Mouse (Mus musculus) kidney, postnatal 0 days (tissue): ENCODE results near the gene Cbx3. TPM values are rescaled to one million over a fixed set of nuclear protein-coding genes. Genes with fewer than 3 reads are reported as not detected.

ENCODE experiments used
- ATAC-seq: fragments of 200-750 bp; cut with Nextera tagmentation; replicated peaks from 2 replicates; pipeline ENCODE4 v1.8.0; 2017; ENCODE audit warnings: low read depth, moderate number of reproducible peaks, moderate TSS enrichment, moderate library complexity; ENCODE audit not compliant: low FRiP score
- DNase-seq: peaks from one replicate; pipeline ENCODE4 v3.0.0-alpha.2; 2016; ENCODE audit warnings: low spot score
- H3K27ac ChIP-seq: fragments of 300-500 bp; sonication (generic); 2 replicates; pipeline ENCODE4 v1.5.1; 2014; ENCODE audit warnings: mild to moderate bottlenecking
- H3K27me3 ChIP-seq: fragments of 300-500 bp; sonication (generic); 2 replicates; pipeline ENCODE4 v1.6.1; 2014; ENCODE audit warnings: low read length, mixed read lengths; ENCODE audit not compliant: insufficient read depth
- H3K36me3 ChIP-seq: fragments of 300-500 bp; sonication (generic); 2 replicates; pipeline ENCODE4 v1.6.1; 2014; ENCODE audit warnings: low read length, mixed read lengths; ENCODE audit not compliant: insufficient read depth
- H3K4me1 ChIP-seq: fragments of 300-500 bp; sonication (generic); replicated peaks from 2 replicates; pipeline ENCODE4 v1.6.1; 2014; ENCODE audit warnings: antibody characterized with exemption, low read length, mixed read lengths; ENCODE audit not compliant: insufficient read depth
- H3K4me2 ChIP-seq: fragments of 300-500 bp; sonication (generic); 2 replicates; pipeline ENCODE4 v1.6.1; 2014; ENCODE audit warnings: mild to moderate bottlenecking, low read length, moderate library complexity, mixed read lengths
- H3K4me3 ChIP-seq: fragments of 300-500 bp; sonication (generic); replicated peaks from 2 replicates; pipeline ENCODE4 v1.5.1; 2014; ENCODE audit warnings: low read depth, low read length
- H3K9ac ChIP-seq: fragments of 300-500 bp; sonication (generic); 2 replicates; pipeline ENCODE4 v1.6.1; 2014; ENCODE audit warnings: low read depth, low read length
- H3K9me3 ChIP-seq: fragments of 300-500 bp; sonication (generic); replicated peaks from 2 replicates; pipeline ENCODE4 v1.6.1; 2016; ENCODE audit warnings: low read length, inconsistent platforms, mixed read lengths
- CTCF ChIP-seq: IDR thresholded peaks from 2 replicates; pipeline ENCODE4 v1.5.1; 2016; ENCODE audit warnings: antibody characterized with exemption, low read depth, mild to moderate bottlenecking, moderate library complexity
- WGBS: fragments of 180-500 bp; shearing (Covaris S2); extraction: QIAGEN DNeasy Blood & Tissue Kit; methylation state at CpG from one replicate; pipeline ENCODE4 v1.1.7; 2014; 5-methylcytosine and 5-hydroxymethylcytosine counted together
- polyA plus RNA-seq: library from polyadenylated mRNA; unstranded; fragments of >200 nt; fragmentation: Nextera tagmentation; extraction: Ambion mirVana; gene quantifications from 2 replicates; pipeline ENCODE4 v1.2.1, GENCODE M21; 2015

Cbx3 gene
- polyA plus RNA-seq, 1 experiment from 2014 or later = 447 TPM

DNA sequence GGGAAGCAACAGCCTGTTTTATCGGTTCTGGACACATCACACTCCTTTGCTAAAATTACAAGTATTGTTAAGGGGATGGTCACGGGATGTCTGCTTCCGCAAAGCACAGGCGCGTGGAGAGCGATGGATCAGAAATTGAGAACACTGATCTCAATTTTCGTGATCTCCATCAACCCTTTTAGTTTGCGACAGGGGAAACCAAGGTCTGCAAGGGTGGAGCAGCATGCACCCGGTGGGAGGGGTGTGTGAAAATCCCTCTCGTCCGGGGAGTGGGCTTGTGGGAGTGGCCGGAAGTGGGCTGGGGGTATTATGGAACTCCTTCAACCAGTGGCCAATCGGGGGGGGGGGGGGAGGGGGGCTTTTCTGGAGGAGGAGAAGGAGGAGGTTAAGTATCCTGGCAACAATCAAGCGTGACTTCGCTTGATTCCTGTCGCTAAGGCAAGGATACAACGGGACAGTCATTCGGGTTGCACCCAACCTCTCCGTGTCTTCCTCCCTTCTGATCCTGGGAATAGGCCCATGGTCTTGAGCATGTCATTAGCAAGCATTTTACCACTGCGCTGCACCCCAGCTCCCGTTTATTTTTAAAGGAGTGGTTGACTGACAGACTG is 54.3 kb downstream of the Cbx3 start:
- TF ChIP-seq CTCF = no peak
- Histone ChIP-seq H3K27ac (no peak overlapping the region), H3K4me3 (peak overlapping the region; percentile 61), H3K4me1 (peaks cover 7% of the 10 kb centered on the region; the same call in 1 of the 2 replicates), H3K36me3 (no peaks in the 10 kb centered on the region), H3K9me3 (no peaks in the 10 kb centered on the region), H3K27me3 (no peaks in the 10 kb centered on the region), H3K9ac (peak overlapping the region; percentile 66; the same call in 1 of the 2 replicates), H3K4me2 (peak overlapping the region; percentile 97)
- ATAC-seq (peak; percentile 59; the same call in 1 of the 2 replicates), DNase-seq (peak; percentile 45)
- 3% methylated on average over 20 of the region's 21 CpGs for WGBS

DNA sequence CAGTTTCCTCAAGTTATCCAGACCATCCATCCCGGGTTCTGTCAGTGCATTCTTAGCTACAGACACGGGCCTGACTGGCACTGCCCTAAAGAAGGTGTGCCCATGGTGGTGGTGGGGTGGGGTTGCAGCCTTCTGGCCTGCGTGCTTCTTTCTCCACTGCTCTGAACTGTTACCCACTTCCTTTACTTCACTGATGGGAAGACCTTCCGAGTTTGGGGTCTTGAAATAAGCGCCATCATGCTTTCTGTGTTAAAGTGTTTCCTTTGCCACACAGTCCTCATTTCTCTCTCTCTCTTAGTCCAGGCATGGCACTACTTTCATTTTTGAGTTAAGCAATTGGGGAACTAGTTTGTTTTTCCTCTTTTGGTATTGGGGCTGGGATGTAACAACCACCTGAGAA is 54.8 kb downstream of the Cbx3 start:
- no peak for TF ChIP-seq CTCF
- H3K36me3 ChIP-seq = no peaks in the 10 kb centered on the region
- H3K9me3 ChIP-seq = no peaks in the 10 kb centered on the region
- H3K4me2 ChIP-seq = peak overlapping the region; percentile 97
- 46% methylated on average over 5 of the region's 5 CpGs for WGBS
- peak overlapping the region; percentile 61 for H3K4me3 ChIP-seq
- no peak overlapping the region for H3K27ac ChIP-seq
- H3K9ac ChIP-seq = 0 out of 2 replicates have a peak overlapping the region, but pooled peaks have one; percentile 66
- peaks cover 7% of the 10 kb centered on the region; the same call in 1 of the 2 replicates for H3K4me1 ChIP-seq
- DNase-seq (no peak), ATAC-seq (no peak)
- no peaks in the 10 kb centered on the region for H3K27me3 ChIP-seq

DNA sequence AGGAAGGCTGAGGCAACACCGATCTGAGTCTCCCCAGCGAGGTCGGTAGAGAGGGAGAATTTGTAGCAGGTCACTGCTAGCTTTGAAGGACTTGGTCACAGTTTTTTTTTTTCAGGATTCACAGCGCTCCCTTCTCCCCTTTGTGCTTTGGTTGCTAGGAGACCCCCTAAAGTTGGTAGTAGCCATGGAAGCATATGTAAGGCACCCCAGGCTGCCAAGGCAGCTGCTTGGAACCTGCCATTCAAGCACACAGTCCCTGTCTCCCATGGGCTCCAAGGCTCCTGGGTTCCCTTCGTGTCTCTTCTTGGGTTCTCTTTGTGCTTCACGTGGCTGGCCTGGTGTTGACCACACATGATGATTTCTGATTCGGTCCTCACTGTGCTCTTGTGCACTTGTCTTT is 59.3 kb downstream of the Cbx3 start:
- Histone ChIP-seq H3K4me3 (no peak overlapping the region), H3K36me3 (no peaks in the 10 kb centered on the region), H3K4me2 (no peak overlapping the region), H3K4me1 (peaks cover 7% of the 10 kb centered on the region; the same call in 1 of the 2 replicates), H3K9me3 (no peaks in the 10 kb centered on the region), H3K27ac (no peak overlapping the region), H3K27me3 (no peaks in the 10 kb centered on the region), H3K9ac (no peak overlapping the region)
- DNase-seq (no peak), ATAC-seq (no peak)
- 91% methylated on average over 7 of the region's 7 CpGs for WGBS
- no peak for TF ChIP-seq CTCF

Other genes with a start within 250 kb of the Cbx3 start
- gene Nfe2l3, start 37.7 kb upstream of the Cbx3 start, polyA plus RNA-seq = 4.0 and 5.0 TPM in 2 replicates
- gene Hnrnpa2b1, start 466 bp upstream of the Cbx3 start, polyA plus RNA-seq = 1,374 and 1,518 TPM in 2 replicates
- 15.0 and 15.6 TPM in 2 replicates for gene Snx10, start 53.5 kb downstream of the Cbx3 start, polyA plus RNA-seq